Mouse (Mus musculus): ENCODE data around the gene Taar7e.
"Not testable (repeated sequence)": the region's sequence is repeated elsewhere in the genome, so short reads cannot be mapped to it uniquely, and the experiment has no call there.

Taar7e gene

GRCm38 (mm10) chr10:24037314-24037713 is at the start of gene Taar7e:
Gene Taar7e (plus strand): TSS chr10:24037614.
- DNase-seq (ENCODE audit: low read depth) = no peak

DNA sequence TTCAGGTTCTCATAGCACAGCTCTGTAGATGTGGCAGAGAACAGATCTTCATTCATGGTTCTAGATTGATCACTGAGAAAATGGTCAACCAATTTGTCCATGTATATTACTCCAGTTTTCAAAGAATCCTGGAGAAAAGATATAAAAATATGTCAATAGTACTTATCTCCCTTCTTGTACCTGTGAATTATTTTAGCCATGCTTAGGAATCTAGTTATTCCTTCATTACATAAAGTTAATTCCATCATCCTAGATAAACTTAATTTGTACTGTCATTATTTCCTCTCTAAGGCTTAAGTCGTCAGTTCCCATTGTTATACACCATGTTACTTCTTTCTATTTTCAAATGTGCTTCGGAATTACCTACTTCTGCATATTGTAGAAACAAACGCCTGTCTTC is 44.0 kb upstream of the Taar7e start, which contains the start of gene Taar7a:
Taar7a (minus strand) TSS at position 101 of the 400 bp plus-strand sequence.
- DNase-seq (ENCODE audit: low read depth) = no peak

- no peak for DNase-seq (ENCODE audit: low read depth)
Measured at GRCm38 (mm10) chr10:23999639-24000038, 37.8 kb upstream of the Taar7e start, which contains the start of gene Taar7b. Gene Taar7b (plus strand): TSS chr10:23999939.

GRCm38 (mm10) chr10:24006442-24006841 is 31.0 kb upstream of the Taar7e start:
- DNase-seq (ENCODE audit: low read depth) = no peak

DNA sequence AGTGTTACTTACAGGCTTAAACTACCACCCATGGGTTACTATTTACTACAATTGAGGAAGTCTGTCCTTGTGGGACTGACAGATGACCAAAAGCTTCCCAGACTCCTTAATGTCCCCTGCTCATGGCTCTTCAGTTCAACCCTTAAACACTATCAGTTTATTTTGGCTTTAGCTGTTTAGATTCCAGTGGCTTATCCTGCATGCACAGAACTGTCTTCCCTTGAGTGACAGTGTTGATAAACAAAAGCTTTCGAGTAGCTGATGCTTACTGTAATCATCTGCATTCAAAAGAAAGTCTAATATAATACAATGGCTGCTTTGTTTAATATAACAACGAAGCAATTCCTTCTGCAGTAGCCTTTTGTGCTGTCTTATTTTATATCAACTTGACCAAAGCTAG is 30.4 kb upstream of the Taar7e start:
- no peak for DNase-seq (ENCODE audit: low read depth)

- DNase-seq (ENCODE audit: low read depth) = no peak
Measured at GRCm38 (mm10) chr10:24008143-24008542, 29.3 kb upstream of the Taar7e start.

DNA sequence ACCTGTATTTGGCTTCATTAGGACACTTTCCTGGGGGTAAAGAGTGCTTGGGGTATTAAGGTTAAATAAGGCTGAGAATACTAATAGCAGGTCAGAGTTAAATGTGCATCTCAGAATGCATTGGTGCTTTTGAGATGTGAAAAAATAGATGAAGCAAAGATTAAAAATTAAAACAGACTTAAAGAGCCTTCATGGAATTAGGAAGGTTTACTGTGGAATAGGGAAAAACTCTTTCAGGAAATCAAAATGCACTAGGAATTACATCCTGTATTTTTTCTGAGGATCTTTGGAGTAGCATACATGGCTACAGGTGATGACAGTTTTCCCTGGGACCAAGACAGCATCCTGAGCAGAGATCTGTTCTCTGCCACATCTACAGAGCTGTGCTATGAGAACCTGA is 10.5 kb upstream of the Taar7e start, which contains the start of gene Taar7d:
Taar7d (plus strand) TSS at position 301 of the 400 bp plus-strand sequence.
- no peak for DNase-seq (ENCODE audit: low read depth)

GRCm38 (mm10) chr10:24031347-24031746 is 6.1 kb upstream of the Taar7e start:
- DNase-seq (ENCODE audit: low read depth) = no peak

- DNase-seq (ENCODE audit: low read depth) = no peak
Measured at GRCm38 (mm10) chr10:24040120-24040869, 2.9 kb downstream of the Taar7e start.

DNA sequence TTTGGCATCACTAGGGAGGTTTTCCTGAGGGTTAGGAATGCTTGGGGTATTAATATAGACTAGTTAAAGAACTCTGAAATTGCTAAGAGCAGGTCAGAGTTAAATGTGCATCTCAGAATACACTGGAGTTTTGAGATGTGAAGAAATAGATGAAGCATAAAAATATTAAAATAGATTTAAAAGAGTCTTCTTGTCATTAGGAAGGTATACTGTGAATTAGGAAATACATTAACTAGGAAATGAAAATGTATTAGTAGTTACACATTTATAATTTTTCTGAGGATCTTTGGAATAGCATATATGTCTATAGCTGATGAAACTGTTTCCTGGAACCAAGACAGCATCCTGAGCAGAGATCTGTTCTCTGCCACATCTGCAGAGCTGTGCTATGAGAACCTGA is 11.8 kb downstream of the Taar7e start, which contains the start of gene Taar7f:
Taar7f (plus strand) TSS at position 301 of the 400 bp plus-strand sequence.
- no peak for DNase-seq (ENCODE audit: low read depth)

GRCm38 (mm10) chr10:24052039-24052438 is 14.6 kb downstream of the Taar7e start:
- no peak for DNase-seq (ENCODE audit: low read depth)

DNA sequence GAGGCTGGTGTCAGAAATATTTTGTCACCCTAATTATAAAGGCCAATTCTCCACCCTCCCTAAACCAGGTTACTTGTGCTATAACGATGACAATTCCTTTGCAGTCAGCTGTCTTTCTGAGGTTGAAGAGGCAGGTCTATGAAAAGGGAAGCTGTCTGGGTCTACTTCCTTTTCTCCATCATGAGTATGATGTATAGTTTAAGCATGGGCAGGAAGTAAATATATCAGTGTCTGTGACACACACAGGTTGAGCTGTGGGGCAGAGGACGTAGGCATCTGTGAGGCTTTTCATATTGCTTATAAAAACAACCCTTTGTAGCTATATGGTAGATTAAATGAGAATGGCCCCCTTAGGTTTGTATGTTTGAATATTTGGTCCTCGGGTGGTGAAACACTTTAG is 21.6 kb downstream of the Taar7e start:
- no peak for DNase-seq (ENCODE audit: low read depth)

GRCm38 (mm10) chr10:24074751-24075150 is 37.3 kb downstream of the Taar7e start:
- not testable (repeated sequence) for DNase-seq (ENCODE audit: low read depth)

DNA sequence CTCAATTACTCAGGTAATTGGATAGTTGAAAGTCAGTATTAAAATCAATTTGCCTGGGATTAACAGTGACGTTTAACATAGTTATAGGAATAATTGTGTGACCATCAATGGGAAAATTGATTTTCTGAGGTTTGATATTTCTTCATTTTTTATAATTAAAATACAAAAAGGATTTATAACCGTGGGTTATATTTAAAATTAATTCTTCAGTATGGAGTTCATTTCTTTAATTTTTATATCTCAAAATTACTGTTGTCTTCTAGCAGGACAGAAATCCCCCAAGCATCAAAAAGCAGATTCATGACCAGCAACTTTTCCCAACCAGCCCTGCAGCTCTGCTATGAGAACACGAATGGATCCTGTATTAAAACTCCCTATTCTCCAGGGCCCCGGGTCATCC is 38.8 kb downstream of the Taar7e start, which contains the start of gene Taar8a:
Taar8a (plus strand) TSS at position 301 of the 400 bp plus-strand sequence.
- not testable (repeated sequence) for DNase-seq (ENCODE audit: low read depth)

DNA sequence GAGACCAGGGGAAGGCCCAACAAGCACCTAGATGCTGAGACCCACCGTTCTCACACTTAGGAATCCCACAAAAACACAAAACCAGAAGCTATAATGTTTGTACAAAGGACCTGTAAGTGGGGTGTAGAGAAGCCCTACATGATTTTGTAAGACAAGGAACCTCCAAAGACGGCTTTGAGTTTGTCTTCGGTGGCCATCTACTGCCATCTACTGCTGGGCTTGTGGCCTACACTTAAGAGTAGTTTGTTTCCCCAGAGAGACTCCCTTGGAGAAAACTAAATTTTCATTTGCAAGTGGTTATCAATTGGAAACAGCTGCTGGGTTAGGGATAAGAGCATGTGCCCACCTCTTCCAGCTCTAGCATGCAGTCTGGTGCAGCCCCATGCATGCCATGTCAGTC is 42.8 kb downstream of the Taar7e start:
- DNase-seq (ENCODE audit: low read depth) = peak; percentile 26

DNA sequence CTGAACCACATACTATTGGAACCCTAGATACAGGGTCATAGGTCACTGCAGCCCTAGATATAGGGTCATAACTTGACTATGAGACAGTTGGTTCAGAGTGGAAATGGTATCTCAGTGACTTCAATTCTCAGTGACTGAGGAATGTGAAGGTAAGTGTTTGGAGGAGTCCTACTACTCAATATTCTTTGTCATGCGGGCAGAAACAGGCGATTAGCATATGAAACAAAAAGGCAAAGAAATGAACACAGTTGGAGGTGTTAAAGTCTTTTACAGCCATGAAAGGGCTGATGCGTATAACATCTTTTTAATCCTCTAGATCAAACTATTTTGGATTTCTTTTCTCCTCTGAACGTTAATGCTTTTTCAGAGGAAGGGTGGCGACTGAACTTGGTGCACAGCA is 48.5 kb downstream of the Taar7e start:
- DNase-seq (ENCODE audit: low read depth) = no peak

- no peak for DNase-seq (ENCODE audit: low read depth)
Measured at GRCm38 (mm10) chr10:24086555-24086954, 49.1 kb downstream of the Taar7e start.

DNA sequence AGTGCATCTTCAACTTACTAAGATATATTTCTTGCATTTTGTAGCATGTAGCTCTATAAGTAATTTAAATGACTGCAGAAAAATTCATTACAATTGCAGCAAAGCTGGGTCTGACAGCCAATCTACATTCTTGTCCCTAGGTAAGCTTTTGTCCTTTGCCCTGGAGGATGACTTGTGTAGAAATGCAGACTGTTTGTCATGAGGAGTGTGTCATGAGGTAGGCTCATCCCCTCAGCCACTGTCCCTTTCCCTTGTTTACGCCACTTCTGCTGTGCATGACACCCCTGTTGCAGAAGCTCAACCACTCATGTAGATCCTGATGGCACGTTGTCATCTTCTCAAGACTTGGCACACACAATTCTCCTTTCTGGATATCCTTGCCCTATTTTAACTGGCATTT is 49.8 kb downstream of the Taar7e start:
- no peak for DNase-seq (ENCODE audit: low read depth)

Data from c-Kit-positive CD71-negative TER-119-negative erythroid progenitor cells, embryonic 14.5 days (primary cell).